Mouse (Mus musculus): ENCODE data around the gene Adsl. TPM values are rescaled to one million over a fixed set of nuclear protein-coding genes. Genes with fewer than 3 reads are reported as not detected.
"Not testable (repeated sequence)": the region's sequence is repeated elsewhere in the genome, so short reads cannot be mapped to it uniquely, and the experiment has no call there.

Gene Adsl
- total RNA-seq, 2 experiments from 2014 or later = 24.2 to 28.0 TPM

DNA sequence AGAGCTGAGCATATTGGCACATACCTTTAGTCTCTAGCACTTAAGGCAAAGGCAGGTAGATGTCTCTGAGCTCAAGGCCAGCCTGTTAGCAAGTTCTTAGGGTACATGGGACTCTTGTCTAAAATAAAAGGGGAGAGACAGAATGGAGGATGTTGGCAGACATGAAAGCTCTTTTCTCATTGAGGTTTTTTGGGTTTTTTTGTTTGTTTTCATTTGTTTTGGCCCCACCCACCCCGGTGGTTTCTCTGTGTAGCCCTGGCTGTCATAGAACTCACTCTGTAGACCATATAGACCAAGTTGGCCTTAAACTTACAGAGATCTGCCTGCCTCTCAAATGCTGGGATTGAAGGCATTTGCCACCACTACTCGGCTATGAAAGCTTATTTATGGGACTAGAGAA is 24.1 kb upstream of the Adsl start:
- H3K27ac ChIP-seq = no peak overlapping the region
- no peak overlapping the region for H3K4me3 ChIP-seq
- DNase-seq (ENCODE audit: low spot score in 2 of 2) = no peak
- TF ChIP-seq CTCF (conservative IDR thresholded peaks at IDR 0.05) = no peak

DNA sequence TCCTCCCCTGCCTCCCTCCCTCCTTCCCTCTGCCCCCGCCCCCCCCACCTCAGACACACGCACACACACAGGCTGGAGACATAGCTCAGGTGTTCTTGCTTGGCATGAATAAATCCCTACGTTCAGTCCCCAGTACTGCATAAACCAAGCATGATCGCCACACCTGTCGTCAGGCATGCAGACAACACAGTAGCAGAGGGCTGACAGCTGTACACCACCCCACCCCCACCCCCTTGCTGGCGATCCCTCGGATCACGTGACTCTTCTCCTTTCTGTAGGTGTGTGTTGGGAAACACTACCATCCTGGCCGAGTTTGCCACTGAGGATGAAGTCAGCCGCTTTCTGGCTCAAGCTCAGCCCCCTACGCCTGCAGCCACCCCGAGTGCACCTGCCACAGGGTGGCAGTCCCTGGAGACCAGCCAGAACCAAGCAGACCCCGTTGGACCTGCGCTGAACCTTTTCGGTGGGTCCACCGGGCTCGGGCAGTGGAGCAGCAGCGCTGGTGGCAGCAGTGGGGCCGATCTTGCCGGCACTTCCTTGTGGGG is 19.4 kb upstream of the Adsl start:
- H3K27ac ChIP-seq = peak overlapping the region; percentile 48; the same call in 1 of the 2 replicates
- no peak for DNase-seq (ENCODE audit: low spot score in 2 of 2)
- no peak overlapping the region for H3K4me3 ChIP-seq
- no peak for TF ChIP-seq CTCF (conservative IDR thresholded peaks at IDR 0.05)

DNA sequence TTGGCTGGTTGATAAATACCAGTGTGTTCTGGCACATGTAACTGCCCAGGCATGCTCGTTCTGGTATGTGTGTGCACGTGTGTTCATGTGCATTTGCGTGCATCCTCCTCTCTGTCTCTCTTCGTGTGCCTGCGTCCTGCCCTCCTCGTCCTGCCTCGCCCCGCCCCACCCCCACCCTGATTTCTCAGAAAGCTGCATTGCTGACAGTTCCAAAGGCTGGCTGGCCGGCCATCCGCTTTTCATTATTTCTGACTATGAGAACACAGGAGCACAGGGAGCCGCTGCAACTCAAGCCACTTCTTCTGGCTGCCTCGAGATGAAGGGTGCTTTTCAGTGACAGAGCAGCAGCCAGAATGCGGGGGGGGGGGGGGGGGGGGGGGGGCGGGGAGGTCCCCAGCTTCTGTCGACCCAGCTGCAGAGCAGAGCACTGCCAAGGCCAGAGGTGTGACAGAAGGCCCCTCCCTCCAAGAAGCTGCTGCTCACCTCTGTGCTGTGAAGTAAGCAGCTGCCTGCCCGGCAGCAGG is 18.2 kb upstream of the Adsl start:
- DNase-seq (ENCODE audit: low spot score in 2 of 2) = no peak
- no peak for TF ChIP-seq CTCF (conservative IDR thresholded peaks at IDR 0.05)
- Histone ChIP-seq H3K27ac (peak overlapping the region; percentile 32; the same call in 1 of the 2 replicates), H3K4me3 (no peak overlapping the region)

DNA sequence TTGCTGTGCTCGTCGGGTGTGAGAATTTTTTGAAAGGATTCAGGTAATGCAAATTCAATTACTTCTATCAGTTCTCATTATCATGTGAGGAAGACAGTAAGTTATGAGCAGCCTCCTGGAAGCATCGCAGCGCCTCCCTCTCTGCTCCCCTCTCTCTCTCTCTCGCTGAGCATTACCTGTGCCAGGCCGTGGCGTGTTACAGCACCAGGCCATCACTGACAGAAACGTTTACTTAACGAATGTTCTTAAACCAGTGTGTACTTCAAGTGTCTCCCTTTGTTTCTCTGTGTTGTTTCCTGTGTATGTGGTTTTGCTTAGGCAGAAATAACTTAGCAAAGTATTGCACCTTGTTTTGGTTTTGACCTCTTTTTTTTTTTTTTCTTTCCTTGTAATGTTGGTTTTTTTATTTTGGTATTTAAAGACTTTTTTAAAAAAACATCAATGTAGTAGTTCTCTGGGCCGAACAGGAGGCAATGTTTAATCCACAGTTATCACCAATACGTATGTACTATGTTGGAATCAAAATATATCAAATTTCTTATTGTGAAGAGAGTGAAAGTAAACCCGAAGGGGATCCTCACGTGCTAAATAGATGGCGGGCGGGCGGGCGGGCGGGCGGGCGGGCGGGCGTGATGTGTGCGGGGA is 17.5 kb upstream of the Adsl start:
- not testable (repeated sequence) for DNase-seq (ENCODE audit: low spot score in 2 of 2); H3K4me3 ChIP-seq; H3K27ac ChIP-seq

DNA sequence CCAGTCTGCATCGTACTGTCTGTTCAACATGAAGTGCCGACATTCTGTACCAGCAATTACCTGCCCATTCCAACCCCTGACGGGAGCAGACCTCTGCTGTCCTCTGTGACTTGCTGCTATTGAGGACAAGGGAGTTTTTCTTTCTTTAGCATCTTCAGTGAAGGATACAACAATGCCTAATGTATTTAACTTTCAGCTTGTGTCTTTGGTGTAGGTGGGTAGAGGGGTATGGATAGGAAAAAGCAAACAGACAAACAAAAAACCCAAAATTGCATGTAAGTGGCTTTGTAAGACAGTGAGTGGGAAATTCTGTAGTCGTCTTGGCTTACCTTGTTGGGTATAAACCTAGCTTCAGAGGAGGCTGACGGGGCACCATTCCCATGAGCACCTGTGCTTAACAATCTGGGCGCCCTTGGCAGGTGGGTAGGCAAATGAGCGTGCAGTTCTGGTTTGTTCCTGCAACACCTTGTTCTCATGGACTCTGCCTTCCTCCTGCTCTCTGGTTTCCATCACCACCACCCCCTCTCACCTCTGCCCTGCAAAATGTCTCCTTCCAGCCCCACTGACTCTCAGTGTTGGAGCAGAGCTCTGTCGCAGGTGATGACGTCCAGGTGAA is 16.8 kb upstream of the Adsl start:
- H3K27ac ChIP-seq = no peak overlapping the region
- no peak overlapping the region for H3K4me3 ChIP-seq
- no peak for TF ChIP-seq CTCF (conservative IDR thresholded peaks at IDR 0.05)
- no peak for DNase-seq (ENCODE audit: low spot score in 2 of 2)

DNA sequence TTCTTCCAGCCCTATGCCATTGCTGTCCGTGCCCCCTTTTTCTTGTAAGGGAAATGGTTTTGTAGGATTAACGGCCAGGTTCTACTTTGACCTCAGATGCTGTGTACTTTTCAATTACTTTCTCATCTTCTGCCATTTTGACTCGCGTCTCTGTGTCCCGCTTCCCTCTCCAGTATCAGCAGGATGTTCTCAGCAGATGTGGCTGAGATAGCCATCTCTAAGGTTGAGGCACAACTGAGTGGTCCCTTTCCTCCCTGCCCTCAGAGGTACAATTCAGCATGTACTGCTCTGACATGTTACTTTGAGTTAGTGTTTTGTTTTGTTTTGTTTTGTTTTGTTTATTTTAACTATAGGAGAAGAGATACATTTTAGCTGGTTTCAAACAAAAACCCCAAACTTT is 13.4 kb upstream of the Adsl start:
- Histone ChIP-seq H3K27ac (no peak overlapping the region), H3K4me3 (no peak overlapping the region)
- no peak for DNase-seq (ENCODE audit: low spot score in 2 of 2)
- no peak for TF ChIP-seq CTCF (conservative IDR thresholded peaks at IDR 0.05)

DNA sequence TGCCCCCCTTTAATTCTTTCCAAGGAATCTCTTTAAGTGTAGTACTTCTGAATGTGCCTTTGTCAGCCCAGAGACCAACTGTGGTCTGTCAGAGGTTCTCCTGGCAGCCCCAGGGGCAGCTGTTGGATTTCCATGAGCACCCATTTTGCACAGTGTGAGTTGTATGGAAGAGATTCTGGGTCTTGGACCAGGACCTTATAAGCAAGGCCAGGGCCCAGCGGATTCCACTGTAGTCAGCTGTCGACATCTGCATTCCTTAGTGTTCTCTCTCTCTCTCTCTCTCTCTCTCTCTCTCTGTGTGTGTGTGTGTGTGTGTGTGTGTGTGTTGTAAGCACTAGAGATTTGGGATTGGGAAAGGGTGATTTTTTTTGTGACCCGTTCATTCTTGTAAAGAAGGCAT is 11.6 kb upstream of the Adsl start:
- H3K4me3 ChIP-seq = no peak overlapping the region
- no peak overlapping the region for H3K27ac ChIP-seq
- no peak for TF ChIP-seq CTCF (conservative IDR thresholded peaks at IDR 0.05)
- no peak for DNase-seq (ENCODE audit: low spot score in 2 of 2)

DNA sequence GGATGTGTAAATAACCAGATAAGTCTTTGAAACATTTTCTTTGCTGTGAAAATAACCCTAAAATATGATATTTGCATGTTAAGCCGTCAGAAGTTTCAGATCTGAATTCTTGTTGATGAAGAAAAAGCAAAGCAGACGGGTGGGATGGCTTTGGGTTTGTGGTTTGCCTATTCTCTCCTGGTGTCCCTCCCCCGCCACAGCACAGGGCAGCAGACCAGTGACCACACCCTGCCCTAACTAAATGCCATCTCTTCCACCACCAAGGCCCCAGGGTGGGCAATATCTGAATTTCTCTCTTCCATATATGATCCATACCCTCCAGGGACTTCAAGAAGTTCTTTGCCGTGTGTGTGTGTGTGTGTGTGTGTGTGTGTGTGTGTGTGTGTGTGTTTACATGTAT is 9.7 kb upstream of the Adsl start:
- TF ChIP-seq CTCF (conservative IDR thresholded peaks at IDR 0.05) = no peak
- H3K27ac ChIP-seq = peak overlapping the region; percentile 55; the same call in 1 of the 2 replicates
- DNase-seq (ENCODE audit: low spot score in 2 of 2) = no peak
- H3K4me3 ChIP-seq = no peak overlapping the region

DNA sequence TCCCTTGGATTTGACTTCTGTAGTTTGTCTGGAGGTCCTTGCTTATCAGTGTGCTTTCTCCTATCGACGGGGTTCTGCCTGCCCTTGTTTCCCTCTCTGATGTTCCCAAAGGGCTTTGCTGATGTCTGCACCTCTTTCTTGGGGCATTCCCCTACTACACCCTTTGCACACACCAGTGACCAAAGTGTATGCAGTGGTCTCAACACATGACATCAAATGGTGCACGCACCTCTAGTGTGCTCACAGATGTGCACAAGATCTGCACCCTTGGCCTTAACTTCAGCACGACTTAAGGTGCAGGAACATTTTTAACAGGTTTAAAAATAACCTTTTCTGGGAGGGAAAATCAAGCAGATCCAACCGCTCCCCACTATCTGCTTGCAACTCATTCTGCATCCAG is 8.9 kb upstream of the Adsl start:
- TF ChIP-seq CTCF (conservative IDR thresholded peaks at IDR 0.05) = no peak
- no peak overlapping the region for H3K4me3 ChIP-seq
- no peak for DNase-seq (ENCODE audit: low spot score in 2 of 2)
- H3K27ac ChIP-seq = no peak overlapping the region

DNA sequence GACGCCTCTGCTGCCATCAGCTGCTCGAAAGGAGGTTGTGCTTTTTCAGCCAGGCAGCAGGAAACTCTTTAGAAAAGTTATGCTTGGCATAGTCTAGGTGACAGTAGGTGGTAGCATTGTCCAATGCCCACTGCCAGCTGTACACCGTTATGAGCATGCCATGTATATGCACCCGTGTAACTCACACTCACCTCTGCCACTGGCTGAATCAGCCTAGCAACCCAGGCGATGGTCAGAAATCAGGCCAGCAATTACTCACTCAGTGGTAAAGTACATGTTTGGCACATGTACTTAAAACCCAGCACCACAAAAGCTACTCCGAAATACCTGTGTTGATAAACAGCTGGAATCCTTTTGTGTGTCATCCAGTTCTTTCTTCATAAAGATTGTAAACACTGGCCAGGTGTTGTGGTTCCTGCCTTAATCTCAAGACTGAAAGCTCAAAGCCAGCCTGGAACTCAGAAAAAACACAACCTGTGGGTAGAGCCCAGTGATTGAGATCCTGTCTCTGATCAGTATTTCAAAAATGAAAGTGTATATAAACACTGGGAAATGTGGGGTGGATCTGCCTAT is 6.7 kb upstream of the Adsl start:
- DNase-seq (ENCODE audit: low spot score in 2 of 2) = no peak
- no peak overlapping the region for H3K4me3 ChIP-seq
- TF ChIP-seq CTCF (conservative IDR thresholded peaks at IDR 0.05) = no peak
- no peak overlapping the region for H3K27ac ChIP-seq

DNA sequence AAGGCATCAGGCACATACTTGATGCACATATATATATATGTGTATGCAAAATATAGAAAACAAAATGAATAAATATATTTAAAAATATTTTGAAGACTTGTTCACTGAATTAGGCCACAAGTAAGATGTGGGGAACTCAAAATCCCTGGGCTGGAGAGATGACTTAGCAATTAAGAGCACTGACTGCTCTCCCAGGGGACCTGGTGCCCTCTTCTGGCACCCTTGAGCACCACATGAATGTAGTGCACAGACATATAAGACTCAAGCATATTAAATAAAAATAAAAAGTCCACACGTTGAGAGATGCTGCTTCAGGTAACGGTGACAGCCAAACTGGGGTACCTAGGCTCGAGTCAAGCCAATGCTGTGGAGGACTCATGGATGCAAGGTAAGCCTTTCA is 2.4 kb upstream of the Adsl start:
- Histone ChIP-seq H3K27ac (no peak overlapping the region), H3K4me3 (no peak overlapping the region)
- peak; percentile 27 to 34 for DNase-seq (ENCODE audit: low spot score in 2 of 2)
- TF ChIP-seq CTCF (conservative IDR thresholded peaks at IDR 0.05) = peak; percentile 78

DNA sequence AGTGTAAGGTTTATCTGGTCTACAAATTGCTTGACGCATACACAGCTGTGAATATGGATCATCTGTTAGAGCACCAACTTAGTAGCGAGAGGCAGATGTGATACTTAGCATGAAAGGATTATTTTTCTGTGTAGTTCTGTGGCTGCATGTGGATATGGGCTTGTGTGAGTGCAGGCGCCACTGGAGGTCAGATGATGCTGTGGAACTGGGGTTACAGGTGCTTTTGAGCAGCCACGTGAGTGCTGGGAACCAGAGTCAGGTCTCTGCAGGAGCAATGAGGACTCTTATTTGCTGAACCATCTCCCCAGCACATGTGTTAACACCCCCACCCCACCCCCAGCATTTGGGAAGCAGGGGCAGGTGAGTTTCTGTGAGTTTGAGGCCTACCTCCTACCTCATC is 1.1 kb downstream of the Adsl start:
- no peak for TF ChIP-seq CTCF (conservative IDR thresholded peaks at IDR 0.05)
- DNase-seq (ENCODE audit: low spot score in 2 of 2) = no peak
- peak overlapping the region; percentile 97; the same call in 1 of the 2 replicates for H3K4me3 ChIP-seq
- H3K27ac ChIP-seq = no peak overlapping the region

DNA sequence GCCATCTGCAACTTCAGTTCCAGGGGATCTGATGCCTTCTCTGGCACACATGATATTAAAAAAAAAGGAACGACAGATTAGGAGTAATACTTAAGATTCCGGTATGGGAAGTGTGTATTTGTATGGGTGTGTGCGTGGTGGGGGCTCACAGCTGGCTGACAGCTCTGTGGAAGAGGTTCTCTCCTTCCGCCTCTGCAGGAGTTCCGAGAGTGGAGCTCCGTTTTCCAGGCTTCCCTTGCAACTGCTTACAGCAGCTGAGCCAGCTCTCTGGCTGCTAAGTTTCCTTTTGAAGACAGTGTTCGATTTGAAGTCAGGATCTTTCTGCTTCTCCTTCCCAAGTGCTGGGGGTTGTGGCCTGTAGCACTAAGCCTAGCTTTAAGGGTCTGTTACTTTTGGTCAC is 1.8 kb downstream of the Adsl start:
- no peak for TF ChIP-seq CTCF (conservative IDR thresholded peaks at IDR 0.05)
- no peak for DNase-seq (ENCODE audit: low spot score in 2 of 2)
- no peak overlapping the region for H3K27ac ChIP-seq
- no peak overlapping the region for H3K4me3 ChIP-seq

Data from layer of hippocampus, adult 2 months (tissue).